Mouse (Mus musculus) cerebellum, adult 2 months (tissue): ENCODE measurements around the gene Gorasp1.

ENCODE experiments used
- CTCF ChIP-seq: fragments of 200-500 bp; IDR thresholded peaks from 2 replicates; pipeline ENCODE4 v1.5.1; 2011; ENCODE audit warnings: low read depth, mild to moderate bottlenecking, control low read depth, low read length, moderate library complexity, borderline replicate concordance; ENCODE audit not compliant: insufficient read depth
- POLR2A ChIP-seq: fragments of 200-500 bp; IDR thresholded peaks from 2 replicates; pipeline ENCODE4 v1.6.1; 2011; ENCODE audit warnings: low read length, control low read depth, borderline replicate concordance; ENCODE audit not compliant: insufficient read depth

- TF ChIP-seq CTCF (no peak), POLR2A (no peak)
These were observed 50.0 kb downstream of the Gorasp1 start for GRCm38 (mm10) chr9:119887144-119887901.
